Comparison of ENCODE assay signal across 21 mouse cellular contexts in the genomic region with DNA sequence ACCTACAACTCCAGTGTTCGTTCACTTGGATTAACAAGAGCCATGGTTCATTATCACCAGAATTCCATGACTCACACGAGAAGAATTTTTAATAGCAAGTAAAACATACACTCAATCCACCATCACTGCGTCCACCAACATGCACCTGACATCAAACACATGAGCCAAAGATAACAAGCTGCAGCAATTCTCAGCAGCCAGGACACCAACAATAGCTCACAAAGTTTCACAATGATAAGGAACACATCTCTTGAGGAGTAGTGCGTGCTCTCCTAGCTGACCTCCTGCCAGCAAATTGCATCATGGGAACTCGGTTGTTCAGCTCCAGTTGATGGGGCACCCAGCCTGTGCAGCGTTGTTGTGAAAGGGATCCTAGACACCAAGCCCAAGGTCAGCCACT. TPM values are rescaled to one million over a fixed set of nuclear protein-coding genes. Genes with fewer than 3 reads are reported as not detected.
A peak's percentile ranks its signal among the peaks of the same experiment; 100 is the strongest.
DNase-seq lines count a peak whose midpoint lies in the region; ATAC-seq and TF ChIP-seq lines count a peak whose summit lies in the region.
"Had no signal": no experiment of that assay in that cellular context is flagged by ENCODE, and none has a peak within 500 bp of the region (broad histone marks: within the 10 kb centered on the region; RNA-seq: fewer than 3 reads in every experiment).

No protein-coding gene starts in this region.

- no peak for TF ChIP-seq CTCF in hindbrain, postnatal 0 days (IDR thresholded peaks at IDR 0.05; ENCODE audit: low read depth)
- no peak for TF ChIP-seq CTCF in MEL (IDR thresholded peaks at IDR 0.05 in 2 of 3, conservative IDR thresholded peaks at IDR 0.05 in 1 of 3; ENCODE audit: control insufficient read depth in 1 of 3, insufficient read depth in 1 of 3, low read depth in 2 of 3, low read length in 3 of 3, poor library complexity in 1 of 3, severe bottlenecking in 1 of 3)

- H3K27me3 ChIP-seq in hindbrain, embryonic 10.5 days (ENCODE audit: insufficient read depth, poor library complexity, severe bottlenecking) = no peaks in the 10 kb centered on the region
- H3K27me3 ChIP-seq in hindbrain, postnatal 0 days (ENCODE audit: insufficient read depth, low read length) = no peaks in the 10 kb centered on the region
- peaks cover 0 to 2% of the 10 kb centered on the region in 2 experiments; a peak in 2 of 4 replicates for H3K27me3 ChIP-seq in MEL (ENCODE audit: control insufficient read depth in 1 of 2, insufficient read depth in 2 of 2, low read length in 2 of 2)
- H3K27me3 ChIP-seq: embryonic facial prominence, embryonic 13.5 days; hindbrain, embryonic 12.5 days; stomach, embryonic 15.5 days had no signal

- no peak for TF ChIP-seq EP300 in MEL (IDR thresholded peaks at IDR 0.05; ENCODE audit: low read depth in 1 of 2, low read length in 2 of 2)

- peak overlapping the region; percentile 70 for H3K27ac ChIP-seq in hindbrain, embryonic 10.5 days
- H3K27ac ChIP-seq in hindbrain, postnatal 0 days = no peak overlapping the region
- H3K27ac ChIP-seq in MEL (ENCODE audit: control insufficient read depth, low read depth, low read length) = no peak overlapping the region
- H3K27ac ChIP-seq: embryonic facial prominence, embryonic 13.5 days; gastrocnemius, adult 2 months; liver, embryonic 12.5 days; stomach, embryonic 15.5 days had no signal

- peaks cover 32% of the 10 kb centered on the region for H3K4me1 ChIP-seq in hindbrain, embryonic 10.5 days (replicated peaks)
- no peaks in the 10 kb centered on the region for H3K4me1 ChIP-seq in hindbrain, postnatal 0 days (ENCODE audit: insufficient read depth, low read length)
- no peaks in the 10 kb centered on the region for H3K4me1 ChIP-seq in MEL (ENCODE audit: control insufficient read depth in 1 of 2, insufficient read depth in 2 of 2, low read length in 2 of 2)
- H3K4me1 ChIP-seq: liver, embryonic 12.5 days; stomach, embryonic 15.5 days had no signal

- no peak overlapping the region for H3K9ac ChIP-seq in hindbrain, postnatal 0 days (replicated peaks; ENCODE audit: low read length)
- H3K9ac ChIP-seq in MEL (ENCODE audit: control insufficient read depth, low read depth, low read length, poor library complexity, severe bottlenecking) = no peak overlapping the region
- H3K9ac ChIP-seq: embryonic facial prominence, embryonic 13.5 days; hindbrain, embryonic 12.5 days; liver, embryonic 12.5 days; stomach, embryonic 15.5 days had no signal

- no peaks in the 10 kb centered on the region for H3K79me2 ChIP-seq in MEL (ENCODE audit: control insufficient read depth, insufficient read depth, low read length, poor library complexity)

- H3K4me3 ChIP-seq in hindbrain, embryonic 10.5 days = no peak overlapping the region
- H3K4me3 ChIP-seq in hindbrain, postnatal 0 days (ENCODE audit: low read length) = no peak overlapping the region
- H3K4me3 ChIP-seq in MEL (ENCODE audit: control insufficient read depth in 1 of 2, insufficient read depth in 1 of 2, low read depth in 2 of 2, low read length in 2 of 2) = no peak overlapping the region
- H3K4me3 ChIP-seq: embryonic facial prominence, embryonic 13.5 days; gastrocnemius, adult 2 months; hindbrain, embryonic 12.5 days; liver, embryonic 12.5 days; stomach, embryonic 15.5 days had no signal

- no peaks in the 10 kb centered on the region for H3K9me3 ChIP-seq in hindbrain, embryonic 10.5 days
- no peaks in the 10 kb centered on the region for H3K9me3 ChIP-seq in hindbrain, postnatal 0 days (ENCODE audit: low read length)
- H3K9me3 ChIP-seq in MEL (replicated peaks; ENCODE audit: insufficient read depth, low read length) = no peaks in the 10 kb centered on the region
- H3K9me3 ChIP-seq: embryonic facial prominence, embryonic 13.5 days; hindbrain, embryonic 12.5 days; liver, embryonic 12.5 days; stomach, embryonic 15.5 days had no signal

- TF ChIP-seq RAD21 in MEL (IDR thresholded peaks at IDR 0.05; ENCODE audit: low read depth, low read length) = no peak

- 68% methylated on average over 6 of the region's 6 CpGs for WGBS in hindbrain, embryonic 10.5 days
- WGBS in hindbrain, postnatal 0 days = 56% methylated on average over 6 of the region's 6 CpGs

- no peak for ATAC-seq in hindbrain, postnatal 0 days
- ATAC-seq: forebrain, embryonic 14.5 days; liver, embryonic 12.5 days had no signal

- H3K4me2 ChIP-seq in hindbrain, postnatal 0 days (ENCODE audit: low read depth, low read length) = no peak overlapping the region
- H3K4me2 ChIP-seq: embryonic facial prominence, embryonic 13.5 days; hindbrain, embryonic 12.5 days; liver, embryonic 12.5 days; stomach, embryonic 15.5 days had no signal

- peak; percentile 33 for DNase-seq in embryo, embryonic 10.5 days (ENCODE audit: low spot score)
- DNase-seq in embryo, embryonic 9.5 days (ENCODE audit: extremely low spot score) = no peak
- DNase-seq in hindbrain, embryonic 10.5 days (ENCODE audit: low spot score) = no peak
- no peak for DNase-seq in hindbrain, postnatal 0 days (ENCODE audit: low spot score)
- peak; percentile 10 for DNase-seq in MEL (ENCODE audit: low read depth, low spot score)
- peak; percentile 17 for DNase-seq in adrenal gland, postnatal 25 days
- no peak for DNase-seq in layer of hippocampus, adult 18-20 months (ENCODE audit: low spot score in 2 of 2)
- no peak for DNase-seq in urinary bladder, adult 2 months (ENCODE audit: low spot score)
- DNase-seq: B cell, adult 2 months; cerebellum, postnatal 14 days; gastrocnemius, adult 2 months; kidney, adult 11 months; kidney, postnatal 14 days; left cerebral cortex, postnatal 4 days; retina, postnatal 1 day; thymus, postnatal 14 days had no signal

- no peak for TF ChIP-seq POLR2A in MEL (IDR thresholded peaks at IDR 0.05; ENCODE audit: control insufficient read depth in 1 of 2, insufficient read depth in 1 of 2, low read depth in 1 of 2, low read length in 2 of 2, poor library complexity in 1 of 2)

- no peaks in the 10 kb centered on the region for H3K36me3 ChIP-seq in hindbrain, embryonic 10.5 days
- H3K36me3 ChIP-seq in hindbrain, postnatal 0 days (ENCODE audit: insufficient read depth, low read length) = no peaks in the 10 kb centered on the region
- H3K36me3 ChIP-seq in MEL (ENCODE audit: control insufficient read depth in 1 of 2, insufficient read depth in 2 of 2, low read length in 2 of 2) = no peaks in the 10 kb centered on the region
- H3K36me3 ChIP-seq: embryonic facial prominence, embryonic 13.5 days; hindbrain, embryonic 12.5 days; liver, embryonic 12.5 days; stomach, embryonic 15.5 days had no signal

TF ChIP-seq in MEL, 35 proteins besides CTCF, POLR2A, EP300 and RAD21:
- TF ChIP-seq GABPA (IDR thresholded peaks at IDR 0.05; ENCODE audit: low read depth, low read length) = no peak
- TF ChIP-seq POLR2AphosphoS2 (IDR thresholded peaks at IDR 0.05; ENCODE audit: low read length) = no peak
- TF ChIP-seq UBTF (IDR thresholded peaks at IDR 0.05; ENCODE audit: borderline replicate concordance, insufficient read depth, low read depth, low read length) = no peak
- no peak for TF ChIP-seq SMC3 (IDR thresholded peaks at IDR 0.05; ENCODE audit: low read depth, low read length)
- TF ChIP-seq E2F4 (IDR thresholded peaks at IDR 0.05; ENCODE audit: borderline replicate concordance, low read depth, low read length) = no peak
- no peak for TF ChIP-seq BHLHE40 (IDR thresholded peaks at IDR 0.05; ENCODE audit: borderline replicate concordance, low read depth, low read length)
- TF ChIP-seq MXI1 (IDR thresholded peaks at IDR 0.05; ENCODE audit: low read depth, low read length) = no peak

RNA-seq across cellular contexts. Expression of a gene that starts 55.6 kb away (rescaled TPM):
- polyA plus RNA-seq in hindbrain, embryonic 10.5 days (2016; fragmentation: Nextera tagmentation; extraction: Ambion mirVana) = 27.3 and 29.9 TPM in 2 replicates
- total RNA-seq in hindbrain, postnatal 0 days (2014; rRNA removed) = 165 and 170 TPM in 2 replicates
- polyA plus RNA-seq in hindbrain, postnatal 0 days (2015; fragmentation: Nextera tagmentation; extraction: Ambion mirVana) = 33.0 and 36.8 TPM in 2 replicates
- total RNA-seq in MEL (2012; rRNA removed) = 27.5 and 29.7 TPM in 2 replicates
- 10 to 100 TPM in 1 of 2 experiments, not detected in 1; 16.2 TPM for polyA plus RNA-seq in MEL (2012; ENCODE audit: insufficient read depth in 1 of 2, insufficient read length in 2 of 2, low read depth in 1 of 2, low replicate concordance in 2 of 2, missing spikeins in 1 of 2)
- total RNA-seq in adrenal gland, postnatal 25 days (2021) = 154 and 189 TPM in 2 replicates
- 100 to 1,000 TPM; 110 to 113 TPM for total RNA-seq in layer of hippocampus, adult 18-20 months (2021)
- 44.7 and 47.1 TPM in 2 replicates for polyA plus RNA-seq in urinary bladder, adult 2 months (2012; rRNA removed)

Comparison
In these comparisons a context has a peak if more than half of its experiments do, and no peak if none do; other contexts are left out.
1. DNase-seq: peak in embryo, embryonic 10.5 days (single experiment), MEL (single experiment) and adrenal gland, postnatal 25 days (single experiment); none in embryo, embryonic 9.5 days (single experiment), hindbrain, embryonic 10.5 days (single experiment), hindbrain, postnatal 0 days (single experiment), layer of hippocampus, adult 18-20 months (0 of 2) and urinary bladder, adult 2 months (single experiment).